Mouse (Mus musculus) liver, embryonic 13.5 days (tissue): ENCODE data around the gene H2-DMb2. TPM values are rescaled to one million over a fixed set of nuclear protein-coding genes. Genes with fewer than 3 reads are reported as not detected.

Experiments
- ATAC-seq: fragments of 200-750 bp; cut with Nextera tagmentation; 2 replicates; pipeline ENCODE4 v1.8.0; 2017; ENCODE audit warnings: low read depth, mild to moderate bottlenecking, moderate number of reproducible peaks, moderate library complexity
- DNase-seq: peaks from one replicate; pipeline ENCODE4 v3.0.0; 2022
- H3K27ac ChIP-seq: fragments of 300-500 bp; sonication (generic); 2 replicates; pipeline ENCODE4 v1.5.1; 2015; ENCODE audit warnings: moderate library complexity, mild to moderate bottlenecking, inconsistent platforms
- H3K27me3 ChIP-seq: fragments of 300-500 bp; sonication (generic); 2 replicates; pipeline ENCODE4 v1.6.1; 2015; ENCODE audit warnings: mild to moderate bottlenecking, inconsistent platforms
- H3K36me3 ChIP-seq: fragments of 300-500 bp; sonication (generic); 2 replicates; pipeline ENCODE4 v1.6.1; 2015; ENCODE audit warnings: mild to moderate bottlenecking, inconsistent platforms
- H3K4me1 ChIP-seq: fragments of 300-500 bp; sonication (generic); replicated peaks from 2 replicates; pipeline ENCODE4 v1.6.1; 2015; ENCODE audit warnings: inconsistent platforms
- H3K4me2 ChIP-seq: fragments of 300-500 bp; sonication (generic); 2 replicates; pipeline ENCODE4 v1.6.1; 2015; ENCODE audit warnings: inconsistent platforms, mild to moderate bottlenecking, moderate library complexity
- H3K4me3 ChIP-seq: fragments of 300-500 bp; sonication (generic); replicated peaks from 2 replicates; pipeline ENCODE4 v1.5.1; 2015; ENCODE audit warnings: mild to moderate bottlenecking, inconsistent platforms
- H3K9ac ChIP-seq: fragments of 300-500 bp; sonication (generic); 2 replicates; pipeline ENCODE4 v1.6.1; 2015; ENCODE audit warnings: mild to moderate bottlenecking, inconsistent platforms
- H3K9me3 ChIP-seq: fragments of 300-500 bp; sonication (generic); replicated peaks from 2 replicates; pipeline ENCODE4 v1.6.1; 2016; ENCODE audit warnings: inconsistent platforms
- WGBS: fragments of 180-500 bp; shearing (Covaris S2); methylation state at CpG from one replicate; pipeline ENCODE4 v1.1.7; 2015; ENCODE audit not compliant: insufficient replicate concordance; 5-methylcytosine and 5-hydroxymethylcytosine counted together
- polyA plus RNA-seq: library from polyadenylated mRNA; unstranded; fragments of >200 nt; fragmentation: Nextera tagmentation; extraction: Ambion mirVana; gene quantifications from 2 replicates; pipeline ENCODE4 v1.2.1, GENCODE M21; 2015

H2-DMb2 gene
- polyA plus RNA-seq, 1 experiment from 2014 or later, result 0.31 TPM

GRCm38 (mm10) chr17:34127475-34127874 is 15.6 kb upstream of the H2-DMb2 start:
- H3K4me2 ChIP-seq, result no peak overlapping the region; the same call in 1 of the 2 replicates
- no peak overlapping the region for H3K4me3 ChIP-seq
- ATAC-seq (peak; percentile 49), DNase-seq (peak; percentile 62)
- no peak overlapping the region for H3K9ac ChIP-seq
- WGBS, result 12% methylated on average over 6 of the region's 6 CpGs
- H3K9me3 ChIP-seq, result no peaks in the 10 kb centered on the region
- peaks cover 66% of the 10 kb centered on the region for H3K4me1 ChIP-seq
- H3K27me3 ChIP-seq, result peaks cover 33% of the 10 kb centered on the region
- no peak overlapping the region for H3K27ac ChIP-seq
- peaks cover 4% of the 10 kb centered on the region; the same call in 1 of the 2 replicates for H3K36me3 ChIP-seq

- Histone ChIP-seq H3K4me2 (0 out of 2 replicates have a peak overlapping the region, but pooled peaks have one; percentile 6), H3K9me3 (no peaks in the 10 kb centered on the region)
Observed at GRCm38 (mm10) chr17:34128264-34128937, 14.7 kb upstream of the H2-DMb2 start.

GRCm38 (mm10) chr17:34128944-34129791 is 13.9 kb upstream of the H2-DMb2 start:
- no peak for DNase-seq
- peak overlapping the region; percentile 13; the same call in 1 of the 2 replicates for H3K9ac ChIP-seq
- H3K4me3 ChIP-seq, result no peak overlapping the region
- H3K4me2 ChIP-seq, result 0 out of 2 replicates have a peak overlapping the region, but pooled peaks have one; percentile 6
- ATAC-seq, result no peak
- peaks cover 4% of the 10 kb centered on the region; the same call in 1 of the 2 replicates for H3K36me3 ChIP-seq
- H3K27me3 ChIP-seq, result peaks cover 33% of the 10 kb centered on the region
- no peak overlapping the region for H3K27ac ChIP-seq
- WGBS, result 15% methylated on average over 18 of the region's 18 CpGs
- H3K9me3 ChIP-seq, result no peaks in the 10 kb centered on the region
- H3K4me1 ChIP-seq, result peaks cover 50% of the 10 kb centered on the region

More at GRCm38 (mm10) chr17:34128264-34128937, 14.7 kb upstream of the H2-DMb2 start:
- Histone ChIP-seq H3K36me3 (peaks cover 4% of the 10 kb centered on the region; the same call in 1 of the 2 replicates), H3K27ac (no peak overlapping the region), H3K4me1 (peaks cover 57% of the 10 kb centered on the region), H3K27me3 (peaks cover 33% of the 10 kb centered on the region), H3K4me3 (no peak overlapping the region), H3K9ac (peak overlapping the region; percentile 13; the same call in 1 of the 2 replicates)
- ATAC-seq, result no peak
- no peak for DNase-seq
- WGBS, result 30% methylated on average over 13 of the region's 13 CpGs

GRCm38 (mm10) chr17:34130073-34130947 is 12.8 kb upstream of the H2-DMb2 start:
- Histone ChIP-seq H3K27ac (no peak overlapping the region), H3K4me1 (peaks cover 40% of the 10 kb centered on the region), H3K4me2 (no peak overlapping the region), H3K27me3 (peaks cover 33% of the 10 kb centered on the region), H3K9me3 (no peaks in the 10 kb centered on the region), H3K36me3 (peaks cover 4% of the 10 kb centered on the region; the same call in 1 of the 2 replicates), H3K4me3 (no peak overlapping the region), H3K9ac (no peak overlapping the region)
- no peak for DNase-seq
- no peak for ATAC-seq
- WGBS, result 57% methylated on average over 19 of the region's 19 CpGs

- 72% methylated on average over 7 of the region's 7 CpGs for WGBS
- H3K36me3 ChIP-seq, result no peaks in the 10 kb centered on the region
- no peak overlapping the region for H3K9ac ChIP-seq
- no peak for ATAC-seq
- H3K27me3 ChIP-seq, result peaks cover 45% of the 10 kb centered on the region
- H3K4me2 ChIP-seq, result no peak overlapping the region
- H3K9me3 ChIP-seq, result no peaks in the 10 kb centered on the region
- H3K27ac ChIP-seq, result no peak overlapping the region
- DNase-seq, result no peak
- H3K4me3 ChIP-seq, result no peak overlapping the region
- peaks cover 36% of the 10 kb centered on the region for H3K4me1 ChIP-seq
Observed at GRCm38 (mm10) chr17:34131911-34132310, 11.2 kb upstream of the H2-DMb2 start.

- Histone ChIP-seq H3K27ac (no peak overlapping the region), H3K4me1 (peaks cover 23% of the 10 kb centered on the region), H3K4me3 (no peak overlapping the region), H3K9me3 (no peaks in the 10 kb centered on the region), H3K27me3 (peaks cover 54% of the 10 kb centered on the region), H3K9ac (no peak overlapping the region), H3K4me2 (no peak overlapping the region), H3K36me3 (no peaks in the 10 kb centered on the region)
- ATAC-seq, result no peak
- no peak for DNase-seq
- WGBS, result 60% methylated on average over 11 of the region's 11 CpGs
Observed at GRCm38 (mm10) chr17:34133289-34133688, 9.8 kb upstream of the H2-DMb2 start.

GRCm38 (mm10) chr17:34134451-34134850 is 8.7 kb upstream of the H2-DMb2 start:
- DNase-seq (no peak), ATAC-seq (no peak)
- no peaks in the 10 kb centered on the region for H3K36me3 ChIP-seq
- no peaks in the 10 kb centered on the region for H3K9me3 ChIP-seq
- no peak overlapping the region for H3K4me3 ChIP-seq
- H3K9ac ChIP-seq, result no peak overlapping the region
- H3K4me1 ChIP-seq, result peaks cover 16% of the 10 kb centered on the region
- H3K27ac ChIP-seq, result no peak overlapping the region
- no peak overlapping the region for H3K4me2 ChIP-seq
- WGBS, result 75% methylated on average over 3 of the region's 3 CpGs
- H3K27me3 ChIP-seq, result peaks cover 54% of the 10 kb centered on the region

GRCm38 (mm10) chr17:34135297-34136224 is 7.5 kb upstream of the H2-DMb2 start:
- peak overlapping the region; percentile 66 for H3K4me2 ChIP-seq
- peak; percentile 88 for DNase-seq
- H3K9ac ChIP-seq, result peak overlapping the region; percentile 42; the same call in 1 of the 2 replicates
- no peaks in the 10 kb centered on the region for H3K36me3 ChIP-seq
- no peaks in the 10 kb centered on the region for H3K9me3 ChIP-seq
- peak overlapping the region; percentile 41 for H3K4me3 ChIP-seq
- peak; percentile 91 for ATAC-seq
- H3K27me3 ChIP-seq, result peaks cover 54% of the 10 kb centered on the region
- no peak overlapping the region for H3K27ac ChIP-seq
- peaks cover 25% of the 10 kb centered on the region for H3K4me1 ChIP-seq
- WGBS, result 4% methylated on average over 31 of the region's 31 CpGs

GRCm38 (mm10) chr17:34137601-34138000 is 5.5 kb upstream of the H2-DMb2 start:
- Histone ChIP-seq H3K4me3 (no peak overlapping the region), H3K4me2 (no peak overlapping the region), H3K36me3 (no peaks in the 10 kb centered on the region), H3K9ac (no peak overlapping the region), H3K9me3 (no peaks in the 10 kb centered on the region), H3K4me1 (peaks cover 32% of the 10 kb centered on the region), H3K27me3 (peaks cover 64% of the 10 kb centered on the region), H3K27ac (no peak overlapping the region)
- ATAC-seq (no peak), DNase-seq (no peak)
- 66% methylated on average over 7 of the region's 7 CpGs for WGBS

- Histone ChIP-seq H3K9ac (no peak overlapping the region), H3K36me3 (no peaks in the 10 kb centered on the region), H3K4me2 (no peak overlapping the region), H3K27me3 (peaks cover 64% of the 10 kb centered on the region), H3K27ac (no peak overlapping the region), H3K9me3 (no peaks in the 10 kb centered on the region), H3K4me3 (no peak overlapping the region), H3K4me1 (peaks cover 35% of the 10 kb centered on the region)
- WGBS, result 80% methylated on average over 7 of the region's 7 CpGs
- DNase-seq (no peak), ATAC-seq (no peak)
Observed at GRCm38 (mm10) chr17:34138655-34139054, 4.5 kb upstream of the H2-DMb2 start.
